Mouse (Mus musculus) stomach, postnatal 0 days (tissue): ENCODE results near the gene Pak1ip1.

Source experiments
- CTCF ChIP-seq: IDR thresholded peaks from 2 replicates; pipeline ENCODE4 v1.5.1; 2016; ENCODE audit warnings: antibody characterized with exemption, low read depth, mild to moderate bottlenecking, moderate library complexity
- EP300 ChIP-seq: optimal IDR thresholded peaks from 2 replicates; pipeline ENCODE3; 2016; ENCODE audit warnings: antibody characterized with exemption

DNA sequence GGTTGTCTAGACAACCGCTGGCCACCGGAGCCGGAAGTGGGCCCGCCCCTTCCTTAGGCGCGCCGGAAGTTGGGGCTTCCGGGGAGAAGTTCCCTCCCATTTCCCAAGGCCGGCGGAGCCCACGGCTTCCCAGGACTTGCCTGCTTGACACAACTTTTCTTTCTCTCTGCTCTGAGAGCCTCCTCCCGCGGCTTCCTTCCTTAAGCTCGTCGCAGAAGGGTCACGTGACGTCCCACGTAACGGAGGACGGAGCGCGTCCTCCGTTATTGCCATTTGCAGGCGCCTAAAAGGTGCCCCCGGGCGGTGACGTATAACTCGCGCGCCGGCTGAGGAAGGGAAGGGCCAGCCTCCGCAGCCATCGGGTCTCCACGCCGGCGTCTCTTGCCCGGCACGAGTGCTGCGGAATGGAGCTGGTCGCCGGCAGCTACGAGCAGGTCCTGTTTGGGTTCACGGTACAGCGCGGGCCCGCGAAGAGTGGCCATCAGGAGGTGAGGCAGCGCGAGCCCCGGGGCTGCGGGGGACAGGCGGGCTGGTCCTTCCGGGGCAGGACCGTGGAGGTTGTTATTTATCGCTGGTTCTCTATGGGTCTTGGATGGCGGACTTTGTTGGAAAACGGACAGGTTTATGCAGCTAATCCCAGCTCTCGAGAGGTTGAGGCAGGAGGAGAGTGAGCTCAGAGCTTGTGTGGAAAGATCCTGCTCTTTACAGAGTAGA lies at the start of gene Pak1ip1:
- peak; percentile 1; the same call in 1 of the 2 replicates for TF ChIP-seq CTCF
- peak; percentile 83 for TF ChIP-seq EP300
